Mouse (Mus musculus): ENCODE data around the gene Chrdl2. TPM values are rescaled to one million over a fixed set of nuclear protein-coding genes. Genes with fewer than 3 reads are reported as not detected.
"Not testable (repeated sequence)": the region's sequence is repeated elsewhere in the genome, so short reads cannot be mapped to it uniquely, and the experiment has no call there.

Gene Chrdl2
- polyA plus RNA-seq, 1 experiment from 2014 or later: 0.72 TPM

- Histone ChIP-seq H3K27me3 (ENCODE audit: control insufficient read depth, insufficient read depth, low read length) (no peaks in the 10 kb centered on the region), H3K4me1 (ENCODE audit: control insufficient read depth, insufficient read depth, low read length) (peaks cover 47% of the 10 kb centered on the region), H3K4me2 (ENCODE audit: low read depth, low read length) (no peak overlapping the region), H3K36me3 (ENCODE audit: control insufficient read depth, insufficient read depth, low read length) (no peaks in the 10 kb centered on the region), H3K4me3 (ENCODE audit: low read depth, low read length) (no peak overlapping the region), H3K9ac (replicated peaks; ENCODE audit: low read depth, low read length) (no peak overlapping the region), H3K9me3 (ENCODE audit: control insufficient read depth, low read length) (no peaks in the 10 kb centered on the region), H3K27ac (ENCODE audit: low read depth, low read length) (no peak overlapping the region)
- WGBS: 75% methylated on average over 4 of the region's 4 CpGs
- no peak for ATAC-seq (ENCODE audit: low read depth)
These were observed 36.8 kb upstream of the Chrdl2 start for GRCm38 (mm10) chr7:99969151-99969550.

- peak; percentile 29; the same call in 1 of the 2 replicates for ATAC-seq (ENCODE audit: low read depth)
- Histone ChIP-seq H3K9ac (replicated peaks; ENCODE audit: low read depth, low read length) (no peak overlapping the region), H3K27ac (ENCODE audit: low read depth, low read length) (no peak overlapping the region), H3K36me3 (ENCODE audit: control insufficient read depth, insufficient read depth, low read length) (no peaks in the 10 kb centered on the region), H3K27me3 (ENCODE audit: control insufficient read depth, insufficient read depth, low read length) (no peaks in the 10 kb centered on the region), H3K4me3 (ENCODE audit: low read depth, low read length) (no peak overlapping the region), H3K9me3 (ENCODE audit: control insufficient read depth, low read length) (no peaks in the 10 kb centered on the region), H3K4me2 (ENCODE audit: low read depth, low read length) (no peak overlapping the region), H3K4me1 (ENCODE audit: control insufficient read depth, insufficient read depth, low read length) (peaks cover 28% of the 10 kb centered on the region; the same call in 1 of the 2 replicates)
- 50% methylated on average over 2 of the region's 2 CpGs for WGBS
These were observed 34.0 kb upstream of the Chrdl2 start for GRCm38 (mm10) chr7:99971926-99972325.

GRCm38 (mm10) chr7:99972912-99973311, 33.1 kb upstream of the Chrdl2 start:
- H3K27ac ChIP-seq (ENCODE audit: low read depth, low read length); H3K36me3 ChIP-seq (ENCODE audit: control insufficient read depth, insufficient read depth, low read length); H3K9me3 ChIP-seq (ENCODE audit: control insufficient read depth, low read length); H3K27me3 ChIP-seq (ENCODE audit: control insufficient read depth, insufficient read depth, low read length); H3K9ac ChIP-seq (replicated peaks; ENCODE audit: low read depth, low read length); H3K4me2 ChIP-seq (ENCODE audit: low read depth, low read length); ATAC-seq (ENCODE audit: low read depth); H3K4me3 ChIP-seq (ENCODE audit: low read depth, low read length): not testable (repeated sequence)
- 81% methylated on average over 3 of the region's 3 CpGs for WGBS
- peaks cover 23% of the 10 kb centered on the region; the same call in 1 of the 2 replicates for H3K4me1 ChIP-seq (ENCODE audit: control insufficient read depth, insufficient read depth, low read length)

- Histone ChIP-seq H3K27ac (ENCODE audit: low read depth, low read length) (no peak overlapping the region), H3K27me3 (ENCODE audit: control insufficient read depth, insufficient read depth, low read length) (no peaks in the 10 kb centered on the region), H3K9ac (replicated peaks; ENCODE audit: low read depth, low read length) (no peak overlapping the region), H3K9me3 (ENCODE audit: control insufficient read depth, low read length) (no peaks in the 10 kb centered on the region), H3K36me3 (ENCODE audit: control insufficient read depth, insufficient read depth, low read length) (no peaks in the 10 kb centered on the region), H3K4me2 (ENCODE audit: low read depth, low read length) (no peak overlapping the region), H3K4me3 (ENCODE audit: low read depth, low read length) (no peak overlapping the region), H3K4me1 (ENCODE audit: control insufficient read depth, insufficient read depth, low read length) (peaks cover 24% of the 10 kb centered on the region)
- no peak for ATAC-seq (ENCODE audit: low read depth)
- 61% methylated on average over 10 of the region's 10 CpGs for WGBS
These were observed 31.6 kb upstream of the Chrdl2 start for GRCm38 (mm10) chr7:99974208-99974970.

GRCm38 (mm10) chr7:99975819-99976575, 30.0 kb upstream of the Chrdl2 start:
- Histone ChIP-seq H3K9ac (replicated peaks; ENCODE audit: low read depth, low read length) (no peak overlapping the region), H3K4me1 (ENCODE audit: control insufficient read depth, insufficient read depth, low read length) (peaks cover 21% of the 10 kb centered on the region), H3K36me3 (ENCODE audit: control insufficient read depth, insufficient read depth, low read length) (no peaks in the 10 kb centered on the region), H3K9me3 (ENCODE audit: control insufficient read depth, low read length) (no peaks in the 10 kb centered on the region), H3K27ac (ENCODE audit: low read depth, low read length) (no peak overlapping the region), H3K4me3 (ENCODE audit: low read depth, low read length) (no peak overlapping the region), H3K27me3 (ENCODE audit: control insufficient read depth, insufficient read depth, low read length) (no peaks in the 10 kb centered on the region), H3K4me2 (ENCODE audit: low read depth, low read length) (no peak overlapping the region)
- ATAC-seq (ENCODE audit: low read depth): no peak
- 87% methylated on average over 5 of the region's 5 CpGs for WGBS

- H3K9me3 ChIP-seq (ENCODE audit: control insufficient read depth, low read length): no peaks in the 10 kb centered on the region
- no peak for ATAC-seq (ENCODE audit: low read depth)
- no peak overlapping the region; the same call in 1 of the 2 replicates for H3K4me2 ChIP-seq (ENCODE audit: low read depth, low read length)
- H3K9ac ChIP-seq (replicated peaks; ENCODE audit: low read depth, low read length): no peak overlapping the region
- H3K27me3 ChIP-seq (ENCODE audit: control insufficient read depth, insufficient read depth, low read length): no peaks in the 10 kb centered on the region
- no peak overlapping the region for H3K27ac ChIP-seq (ENCODE audit: low read depth, low read length)
- H3K36me3 ChIP-seq (ENCODE audit: control insufficient read depth, insufficient read depth, low read length): no peaks in the 10 kb centered on the region
- peaks cover 17% of the 10 kb centered on the region for H3K4me1 ChIP-seq (ENCODE audit: control insufficient read depth, insufficient read depth, low read length)
- H3K4me3 ChIP-seq (ENCODE audit: low read depth, low read length): no peak overlapping the region
- WGBS: 84% methylated on average over 2 of the region's 2 CpGs
These were observed 27.9 kb upstream of the Chrdl2 start for GRCm38 (mm10) chr7:99978041-99978440.

- ATAC-seq (ENCODE audit: low read depth): no peak
- H3K4me2 ChIP-seq (ENCODE audit: low read depth, low read length): peak overlapping the region; percentile 75
- 8% methylated on average over 6 of the region's 6 CpGs for WGBS
- no peaks in the 10 kb centered on the region for H3K36me3 ChIP-seq (ENCODE audit: control insufficient read depth, insufficient read depth, low read length)
- H3K4me3 ChIP-seq (ENCODE audit: low read depth, low read length): peak overlapping the region; percentile 88
- peak overlapping the region; percentile 95; the same call in 1 of the 2 replicates for H3K9ac ChIP-seq (replicated peaks; ENCODE audit: low read depth, low read length)
- H3K9me3 ChIP-seq (ENCODE audit: control insufficient read depth, low read length): no peaks in the 10 kb centered on the region
- peaks cover 12% of the 10 kb centered on the region for H3K4me1 ChIP-seq (ENCODE audit: control insufficient read depth, insufficient read depth, low read length)
- no peak overlapping the region for H3K27ac ChIP-seq (ENCODE audit: low read depth, low read length)
- no peaks in the 10 kb centered on the region for H3K27me3 ChIP-seq (ENCODE audit: control insufficient read depth, insufficient read depth, low read length)
These were observed 26.9 kb upstream of the Chrdl2 start for GRCm38 (mm10) chr7:99979081-99979480.

- 0% methylated on average over 45 of the region's 51 CpGs for WGBS
- Histone ChIP-seq H3K27ac (ENCODE audit: low read depth, low read length) (peak overlapping the region; percentile 96), H3K9ac (replicated peaks; ENCODE audit: low read depth, low read length) (peak overlapping the region; percentile 95), H3K4me1 (ENCODE audit: control insufficient read depth, insufficient read depth, low read length) (peaks cover 9% of the 10 kb centered on the region), H3K4me3 (ENCODE audit: low read depth, low read length) (peak overlapping the region; percentile 88), H3K4me2 (ENCODE audit: low read depth, low read length) (peak overlapping the region; percentile 75), H3K27me3 (ENCODE audit: control insufficient read depth, insufficient read depth, low read length) (no peaks in the 10 kb centered on the region), H3K9me3 (ENCODE audit: control insufficient read depth, low read length) (no peaks in the 10 kb centered on the region), H3K36me3 (ENCODE audit: control insufficient read depth, insufficient read depth, low read length) (no peaks in the 10 kb centered on the region)
- peak; percentile 76 for ATAC-seq (ENCODE audit: low read depth)
These were observed 26.3 kb upstream of the Chrdl2 start for GRCm38 (mm10) chr7:99979546-99980131.

All from neural tube, embryonic 14.5 days (tissue).